Mouse (Mus musculus): ENCODE data around the gene Cmtm8. TPM values are rescaled to one million over a fixed set of nuclear protein-coding genes. Genes with fewer than 3 reads are reported as not detected.

Gene Cmtm8
- polyA plus RNA-seq, 1 experiment: not detected

GRCm38 (mm10) chr9:114799498-114800107 lies 44.4 kb downstream of the Cmtm8 start:
- Histone ChIP-seq H3K4me2 (ENCODE audit: low read depth) (no peak overlapping the region), H3K4me3 (no peak overlapping the region), H3K27me3 (ENCODE audit: control insufficient read depth, insufficient read depth, insufficient read length) (peaks cover 4% of the 10 kb centered on the region), H3K36me3 (ENCODE audit: control insufficient read depth, insufficient read depth) (no peaks in the 10 kb centered on the region), H3K79me2 (ENCODE audit: control insufficient read depth, insufficient read depth) (no peaks in the 10 kb centered on the region), H3ac (ENCODE audit: control insufficient read depth, insufficient read length) (no peak overlapping the region)
- TF ChIP-seq POLR2A (IDR thresholded peaks at IDR 0.05; ENCODE audit: insufficient read length, low read depth) (no peak), MYOG (IDR thresholded peaks at IDR 0.05; ENCODE audit: control insufficient read depth in 1 of 3, insufficient read depth in 1 of 3, insufficient read length in 2 of 3, low read depth in 2 of 3) (no peak), MYOD1 (IDR thresholded peaks at IDR 0.05; ENCODE audit: control insufficient read depth in 1 of 3, insufficient read length in 2 of 3, low read depth in 2 of 3) (no peak), REST (IDR thresholded peaks at IDR 0.05; ENCODE audit: insufficient read depth, insufficient read length) (no peak), CEBPB (IDR thresholded peaks at IDR 0.05; ENCODE audit: insufficient read depth, poor library complexity, severe bottlenecking) (no peak), E2F4 (IDR thresholded peaks at IDR 0.05; ENCODE audit: insufficient read depth) (no peak), SRF (IDR thresholded peaks at IDR 0.05; ENCODE audit: control insufficient read depth, insufficient read length, low read depth) (no peak)

GRCm38 (mm10) chr9:114798845-114799244 lies 45.1 kb downstream of the Cmtm8 start:
- no peak overlapping the region for H3K4me2 ChIP-seq (ENCODE audit: low read depth)
- H3ac ChIP-seq (ENCODE audit: control insufficient read depth, insufficient read length): no peak overlapping the region
- H3K27me3 ChIP-seq (ENCODE audit: control insufficient read depth, insufficient read depth, insufficient read length): peaks cover 4% of the 10 kb centered on the region
- no peaks in the 10 kb centered on the region for H3K79me2 ChIP-seq (ENCODE audit: control insufficient read depth, insufficient read depth)
- H3K4me3 ChIP-seq: no peak overlapping the region
- no peaks in the 10 kb centered on the region for H3K36me3 ChIP-seq (ENCODE audit: control insufficient read depth, insufficient read depth)
- TF ChIP-seq POLR2AphosphoS2 (IDR thresholded peaks at IDR 0.05; ENCODE audit: insufficient read length, low read depth) (no peak), E2F4 (IDR thresholded peaks at IDR 0.05; ENCODE audit: insufficient read depth) (no peak), MYOD1 (IDR thresholded peaks at IDR 0.05; ENCODE audit: control insufficient read depth in 1 of 3, insufficient read length in 2 of 3, low read depth in 2 of 3) (no peak)

- no peak overlapping the region for H3ac ChIP-seq (ENCODE audit: control insufficient read depth, insufficient read length)
- no peak overlapping the region for H3K4me2 ChIP-seq (ENCODE audit: low read depth)
- no peaks in the 10 kb centered on the region for H3K36me3 ChIP-seq (ENCODE audit: control insufficient read depth, insufficient read depth)
- no peak overlapping the region for H3K4me3 ChIP-seq
- H3K27me3 ChIP-seq (ENCODE audit: control insufficient read depth, insufficient read depth, insufficient read length): peaks cover 4% of the 10 kb centered on the region
- no peaks in the 10 kb centered on the region for H3K79me2 ChIP-seq (ENCODE audit: control insufficient read depth, insufficient read depth)
- no peak for TF ChIP-seq TCF12 (IDR thresholded peaks at IDR 0.05; ENCODE audit: insufficient read depth, poor library complexity, severe bottlenecking)
- no peak for TF ChIP-seq SRF (IDR thresholded peaks at IDR 0.05; ENCODE audit: control insufficient read depth, insufficient read length, low read depth)
- TF ChIP-seq REST (IDR thresholded peaks at IDR 0.05; ENCODE audit: insufficient read depth, insufficient read length): no peak
- TF ChIP-seq E2F4 (IDR thresholded peaks at IDR 0.05; ENCODE audit: insufficient read depth): no peak
- TF ChIP-seq TCF3 (IDR thresholded peaks at IDR 0.05; ENCODE audit: insufficient read length, low read depth): no peak
Observed at GRCm38 (mm10) chr9:114797329-114798004, 46.5 kb downstream of the Cmtm8 start.

DNA sequence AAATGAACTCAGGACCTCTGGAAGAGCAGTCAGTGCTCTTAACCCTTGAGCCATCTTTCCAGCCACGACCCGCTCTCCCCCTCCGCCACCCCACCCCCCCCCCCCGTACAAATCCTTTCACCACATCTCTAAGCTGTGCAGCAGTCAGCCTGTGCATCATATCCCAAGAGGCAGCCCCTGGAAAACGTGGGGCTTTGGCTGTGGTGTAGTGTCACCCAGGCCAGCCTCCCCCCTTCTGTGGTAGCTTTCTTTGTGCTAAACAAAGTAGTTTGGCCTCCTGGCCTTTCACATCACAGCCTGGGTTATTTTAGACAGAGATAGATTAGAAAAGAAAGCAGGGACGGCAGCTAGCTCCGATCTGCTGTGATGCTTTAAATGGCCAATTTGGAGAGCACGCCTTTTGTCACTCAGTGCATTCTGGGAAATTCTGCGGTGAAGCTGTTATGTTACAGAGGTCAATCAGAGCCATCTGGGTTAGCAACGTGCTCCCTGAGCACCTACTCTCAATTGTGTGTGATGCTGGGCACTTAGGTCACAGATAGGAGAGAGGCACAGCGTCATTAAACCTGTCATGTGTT lies 47.4 kb downstream of the Cmtm8 start:
- H3K36me3 ChIP-seq (ENCODE audit: control insufficient read depth, insufficient read depth): no peaks in the 10 kb centered on the region
- H3K79me2 ChIP-seq (ENCODE audit: control insufficient read depth, insufficient read depth): no peaks in the 10 kb centered on the region
- TF ChIP-seq CEBPB (IDR thresholded peaks at IDR 0.05; ENCODE audit: insufficient read depth, poor library complexity, severe bottlenecking): no peak
- no peak for TF ChIP-seq REST (IDR thresholded peaks at IDR 0.05; ENCODE audit: insufficient read depth, insufficient read length)
- no peak for TF ChIP-seq SRF (IDR thresholded peaks at IDR 0.05; ENCODE audit: control insufficient read depth, insufficient read length, low read depth)
- no peak for TF ChIP-seq MYOG (IDR thresholded peaks at IDR 0.05; ENCODE audit: control insufficient read depth in 1 of 3, insufficient read depth in 1 of 3, insufficient read length in 2 of 3, low read depth in 2 of 3)
- peaks cover 3% of the 10 kb centered on the region for H3K27me3 ChIP-seq (ENCODE audit: control insufficient read depth, insufficient read depth, insufficient read length)
- no peak overlapping the region for H3K4me3 ChIP-seq
- H3K4me2 ChIP-seq (ENCODE audit: low read depth): no peak overlapping the region
- no peak overlapping the region for H3ac ChIP-seq (ENCODE audit: control insufficient read depth, insufficient read length)

- Histone ChIP-seq H3K4me2 (ENCODE audit: low read depth) (no peak overlapping the region), H3ac (ENCODE audit: control insufficient read depth, insufficient read length) (no peak overlapping the region), H3K79me2 (ENCODE audit: control insufficient read depth, insufficient read depth) (no peaks in the 10 kb centered on the region), H3K27me3 (ENCODE audit: control insufficient read depth, insufficient read depth, insufficient read length) (no peaks in the 10 kb centered on the region), H3K4me3 (no peak overlapping the region), H3K36me3 (ENCODE audit: control insufficient read depth, insufficient read depth) (no peaks in the 10 kb centered on the region)
- TF ChIP-seq REST (IDR thresholded peaks at IDR 0.05; ENCODE audit: insufficient read depth, insufficient read length): no peak
- TF ChIP-seq POLR2AphosphoS2 (IDR thresholded peaks at IDR 0.05; ENCODE audit: insufficient read length, low read depth): no peak
- no peak for TF ChIP-seq TCF12 (IDR thresholded peaks at IDR 0.05; ENCODE audit: insufficient read depth, poor library complexity, severe bottlenecking)
- no peak for TF ChIP-seq TCF3 (IDR thresholded peaks at IDR 0.05; ENCODE audit: insufficient read length, low read depth)
- no peak for TF ChIP-seq CEBPB (IDR thresholded peaks at IDR 0.05; ENCODE audit: insufficient read depth, poor library complexity, severe bottlenecking)
Observed at GRCm38 (mm10) chr9:114794491-114794890, 49.5 kb downstream of the Cmtm8 start.
